Mouse (Mus musculus) forebrain, embryonic 10.5 days (tissue): ENCODE data around the gene Cdh26. TPM values are rescaled to one million over a fixed set of nuclear protein-coding genes. Genes with fewer than 3 reads are reported as not detected.
A peak's percentile ranks its signal among the peaks of the same experiment; 100 is the strongest.

Experiments
- DNase-seq: peaks from one replicate; pipeline ENCODE4 v3.0.0-alpha.2; 2017; ENCODE audit warnings: low spot score; ENCODE audit errors: extremely low spot score
- H3K27ac ChIP-seq: fragments of 300-500 bp; sonication (generic); 2 replicates; pipeline ENCODE4 v1.5.1; 2016; ENCODE audit warnings: mild to moderate bottlenecking
- H3K27me3 ChIP-seq: fragments of 300-500 bp; sonication (generic); 2 replicates; pipeline ENCODE4 v1.6.1; 2016; ENCODE audit warnings: mild to moderate bottlenecking; ENCODE audit not compliant: poor library complexity, severe bottlenecking
- H3K36me3 ChIP-seq: fragments of 300-500 bp; sonication (generic); replicated peaks from 2 replicates; pipeline ENCODE4 v1.6.1; 2016; ENCODE audit warnings: mild to moderate bottlenecking, moderate library complexity
- H3K4me1 ChIP-seq: fragments of 300-500 bp; sonication (generic); 2 replicates; pipeline ENCODE4 v1.6.1; 2016
- H3K4me3 ChIP-seq: fragments of 300-500 bp; sonication (generic); 2 replicates; pipeline ENCODE4 v1.5.1; 2016; ENCODE audit warnings: mild to moderate bottlenecking, moderate library complexity
- H3K9me3 ChIP-seq: fragments of 300-500 bp; sonication (generic); 2 replicates; pipeline ENCODE4 v1.6.1; 2016; ENCODE audit warnings: mild to moderate bottlenecking, moderate library complexity
- WGBS: fragments of 180-500 bp; shearing (Covaris S2); methylation state at CpG from one replicate; pipeline ENCODE4 v1.1.7; 2016; 5-methylcytosine and 5-hydroxymethylcytosine counted together
- polyA plus RNA-seq: library from polyadenylated mRNA; unstranded; fragments of >200 nt; fragmentation: Nextera tagmentation; extraction: Ambion mirVana; gene quantifications from 2 replicates; pipeline ENCODE4 v1.2.1, GENCODE M21; 2016

The Cdh26 gene
- polyA plus RNA-seq, 1 experiment from 2014 or later: 0.05 TPM

DNA sequence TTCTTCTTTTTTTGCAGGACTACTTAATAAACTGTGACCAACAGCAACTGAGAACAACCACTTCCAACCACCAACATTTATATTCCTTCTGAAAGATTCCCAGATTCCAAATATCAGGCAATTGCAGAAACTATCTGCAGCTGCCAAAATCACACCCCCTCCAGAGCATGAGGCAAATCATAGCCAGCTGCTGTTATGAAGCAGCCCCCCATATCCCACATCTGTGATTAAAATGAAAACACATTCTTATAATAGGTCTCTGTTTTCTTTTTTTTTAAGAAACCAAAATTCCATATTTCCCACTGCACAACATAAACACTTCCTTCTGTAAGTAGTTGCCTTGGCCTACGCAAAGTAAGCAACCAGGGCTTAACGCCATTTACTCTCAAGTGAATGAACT lies 65.5 kb downstream of the Cdh26 start:
- no peak for DNase-seq
- WGBS: 89% methylated on average over 2 of the region's 2 CpGs

DNA sequence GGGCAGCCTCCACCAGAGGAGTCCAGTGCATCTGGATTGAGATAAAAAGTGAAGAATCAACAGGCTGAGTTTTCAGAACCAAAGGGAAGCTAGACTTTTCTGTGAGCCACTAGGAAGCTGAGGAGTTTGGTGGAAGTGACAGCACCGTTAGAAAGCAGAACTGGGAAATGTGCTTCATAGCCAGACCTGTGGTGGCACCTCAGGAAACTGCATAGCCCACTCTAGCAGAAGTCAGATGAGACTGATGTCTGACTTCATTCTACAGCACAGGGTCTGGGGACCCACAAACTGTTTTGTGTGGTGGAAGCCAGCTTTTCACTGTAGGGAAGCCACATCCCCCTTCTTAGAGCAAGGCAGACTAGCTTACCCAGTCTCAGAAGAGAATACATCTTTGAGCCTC lies 67.6 kb downstream of the Cdh26 start:
- Histone ChIP-seq H3K9me3 (peaks cover 4% of the 10 kb centered on the region; the same call in 1 of the 2 replicates), H3K4me1 (peaks cover 14% of the 10 kb centered on the region), H3K27ac (no peak overlapping the region), H3K4me3 (no peak overlapping the region), H3K36me3 (no peaks in the 10 kb centered on the region), H3K27me3 (no peaks in the 10 kb centered on the region)
- DNase-seq: no peak
- WGBS: 83% methylated on average over 1 of the region's 1 CpGs

More for the DNA sequence above, 65.5 kb downstream of the Cdh26 start:
- Histone ChIP-seq H3K27me3 (no peaks in the 10 kb centered on the region), H3K4me1 (peaks cover 23% of the 10 kb centered on the region), H3K9me3 (peaks cover 4% of the 10 kb centered on the region; the same call in 1 of the 2 replicates), H3K4me3 (no peak overlapping the region), H3K36me3 (no peaks in the 10 kb centered on the region), H3K27ac (no peak overlapping the region)

DNA sequence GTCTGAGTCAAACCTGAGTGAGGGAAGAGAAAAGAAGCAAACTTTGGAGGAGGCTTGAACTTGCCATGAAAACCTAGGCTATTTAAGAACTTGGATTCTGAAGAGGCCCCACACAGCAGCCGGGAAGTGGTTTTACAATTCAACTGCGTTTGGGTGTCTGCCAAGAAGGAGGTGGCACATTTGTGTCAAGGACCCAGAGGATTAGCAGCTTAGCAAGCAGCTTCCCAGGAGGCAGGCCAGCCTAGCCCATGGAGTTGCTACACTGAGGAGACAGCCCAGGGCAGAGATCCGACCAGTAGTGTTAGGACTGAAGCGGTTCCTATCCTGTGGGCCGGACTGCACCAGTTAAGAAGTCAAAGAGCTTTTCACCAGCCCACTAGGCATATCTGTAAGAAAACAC lies 68.1 kb downstream of the Cdh26 start:
- no peak for DNase-seq
- Histone ChIP-seq H3K4me1 (peaks cover 14% of the 10 kb centered on the region), H3K36me3 (no peaks in the 10 kb centered on the region), H3K27me3 (no peaks in the 10 kb centered on the region), H3K27ac (no peak overlapping the region), H3K9me3 (peaks cover 4% of the 10 kb centered on the region; the same call in 1 of the 2 replicates), H3K4me3 (no peak overlapping the region)
- 79% methylated on average over 5 of the region's 5 CpGs for WGBS

- peaks cover 4% of the 10 kb centered on the region; the same call in 1 of the 2 replicates for H3K9me3 ChIP-seq
- no peaks in the 10 kb centered on the region for H3K36me3 ChIP-seq
- no peak overlapping the region for H3K27ac ChIP-seq
- H3K27me3 ChIP-seq: no peaks in the 10 kb centered on the region
- no peaks in the 10 kb centered on the region for H3K4me1 ChIP-seq
- H3K4me3 ChIP-seq: no peak overlapping the region
- no peak for DNase-seq
- WGBS: 87% methylated on average over 10 of the region's 10 CpGs
Measured at GRCm38 (mm10) chr2:178502469-178502868, 72.1 kb downstream of the Cdh26 start.

DNA sequence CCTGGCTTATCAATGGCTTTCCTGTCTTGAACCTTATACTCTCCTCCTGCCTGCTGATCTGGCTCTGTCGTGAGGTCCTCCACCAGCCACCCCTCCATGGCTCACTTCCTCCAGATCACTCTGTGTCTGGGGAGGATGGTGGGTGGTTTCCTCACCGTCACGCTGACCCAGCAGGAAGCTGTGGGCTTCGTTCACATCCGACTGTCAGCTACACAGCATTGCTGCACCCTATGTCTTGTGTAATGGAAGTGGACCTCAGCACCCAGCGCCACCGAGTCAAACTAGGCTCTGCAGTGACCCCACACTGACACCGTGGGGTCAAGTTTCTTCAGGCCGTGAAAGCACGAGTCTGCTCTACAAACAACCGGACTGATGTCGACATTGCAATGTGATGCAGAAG lies 75.7 kb downstream of the Cdh26 start:
- DNase-seq: no peak
- Histone ChIP-seq H3K9me3 (no peaks in the 10 kb centered on the region), H3K36me3 (no peaks in the 10 kb centered on the region), H3K27me3 (no peaks in the 10 kb centered on the region), H3K4me3 (no peak overlapping the region), H3K27ac (no peak overlapping the region), H3K4me1 (no peaks in the 10 kb centered on the region)
- WGBS: 79% methylated on average over 12 of the region's 12 CpGs

DNA sequence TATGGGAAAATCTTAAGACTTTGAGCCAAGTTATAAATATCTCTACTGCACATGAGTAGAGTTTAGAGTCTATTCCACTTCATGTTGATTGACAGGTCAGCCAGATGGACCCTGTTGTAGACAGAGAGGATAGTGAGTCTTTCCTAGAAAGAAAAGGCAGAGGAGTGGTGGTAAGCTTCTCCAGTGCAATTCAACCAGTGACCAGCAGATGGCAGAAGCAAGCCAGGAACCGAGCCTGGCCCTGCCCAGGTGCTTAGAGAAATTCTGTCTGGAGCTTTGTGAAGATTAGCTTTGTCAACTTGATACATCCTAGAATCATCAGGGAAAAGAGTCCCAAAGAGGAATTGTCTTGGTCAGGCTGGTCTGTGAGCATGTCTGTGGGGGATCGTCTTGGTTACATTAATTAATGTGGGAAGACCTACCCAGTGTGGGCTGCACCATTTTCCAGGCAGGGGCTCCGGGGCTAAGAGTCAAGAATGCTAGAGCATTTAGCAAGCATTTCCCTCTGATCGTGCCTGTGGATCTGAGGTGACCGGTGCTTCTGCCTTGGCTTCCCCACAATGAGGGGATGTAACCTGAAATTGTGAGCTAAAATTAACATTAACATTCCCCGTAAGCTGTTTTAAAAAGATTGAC lies 77.2 kb downstream of the Cdh26 start:
- WGBS: 52% methylated on average over 6 of the region's 6 CpGs
- Histone ChIP-seq H3K9me3 (no peaks in the 10 kb centered on the region), H3K27ac (no peak overlapping the region), H3K4me3 (no peak overlapping the region), H3K4me1 (no peaks in the 10 kb centered on the region), H3K36me3 (no peaks in the 10 kb centered on the region), H3K27me3 (no peaks in the 10 kb centered on the region)
- DNase-seq: peak; percentile 68

DNA sequence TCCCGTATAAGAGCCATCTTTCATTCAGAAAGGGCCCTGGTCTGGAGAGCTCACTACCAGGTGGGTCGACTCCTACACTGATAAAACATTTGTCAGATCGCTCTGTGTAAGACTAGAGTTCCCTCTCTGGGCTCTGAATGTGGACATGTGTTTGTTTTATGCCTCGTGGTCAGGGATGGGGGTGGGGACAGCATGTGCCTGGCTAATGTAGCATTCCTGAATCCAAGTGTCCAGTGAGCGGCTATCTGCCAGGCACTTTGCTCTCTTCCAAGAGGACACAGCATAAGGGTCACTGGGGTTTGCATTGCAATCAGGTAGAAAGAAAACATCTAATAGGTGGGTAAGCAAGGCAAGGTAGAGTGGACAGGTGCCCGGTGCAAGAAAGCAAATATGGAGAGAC lies 77.9 kb downstream of the Cdh26 start:
- Histone ChIP-seq H3K27me3 (no peaks in the 10 kb centered on the region), H3K27ac (no peak overlapping the region), H3K4me1 (peaks cover under 1% of the 10 kb centered on the region; the same call in 1 of the 2 replicates), H3K4me3 (no peak overlapping the region), H3K36me3 (no peaks in the 10 kb centered on the region), H3K9me3 (no peaks in the 10 kb centered on the region)
- WGBS: 83% methylated on average over 6 of the region's 6 CpGs
- DNase-seq: no peak

DNA sequence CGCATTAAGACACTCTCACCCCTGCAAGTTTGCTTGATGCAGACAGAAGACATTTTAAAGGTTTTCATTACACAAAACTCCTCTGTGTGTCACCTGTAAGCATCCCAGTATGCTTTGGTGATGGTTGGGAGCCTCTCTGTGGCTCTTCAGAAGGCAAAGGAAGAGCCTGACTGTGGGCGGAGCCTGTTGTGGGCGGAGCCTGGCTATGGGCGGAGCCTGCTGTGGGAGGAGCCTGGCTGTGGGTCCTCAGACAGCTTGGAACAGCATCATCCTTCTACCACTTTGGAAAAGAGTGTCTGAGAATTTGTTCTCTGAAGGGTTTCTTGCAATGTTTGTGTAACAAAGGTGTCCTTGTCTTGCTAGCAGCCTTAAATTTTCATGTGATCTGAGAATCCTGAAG lies 82.7 kb downstream of the Cdh26 start:
- no peaks in the 10 kb centered on the region for H3K27me3 ChIP-seq
- WGBS: 74% methylated on average over 4 of the region's 4 CpGs
- no peaks in the 10 kb centered on the region for H3K36me3 ChIP-seq
- DNase-seq: no peak
- H3K9me3 ChIP-seq: no peaks in the 10 kb centered on the region
- peaks cover 11% of the 10 kb centered on the region; the same call in 1 of the 2 replicates for H3K4me1 ChIP-seq
- H3K27ac ChIP-seq: no peak overlapping the region
- H3K4me3 ChIP-seq: no peak overlapping the region

GRCm38 (mm10) chr2:178513636-178514071 lies 83.3 kb downstream of the Cdh26 start:
- Histone ChIP-seq H3K4me3 (no peak overlapping the region), H3K4me1 (peaks cover 11% of the 10 kb centered on the region; the same call in 1 of the 2 replicates), H3K36me3 (no peaks in the 10 kb centered on the region), H3K27ac (0 out of 2 replicates have a peak overlapping the region, but pooled peaks have one; percentile 40), H3K27me3 (no peaks in the 10 kb centered on the region), H3K9me3 (no peaks in the 10 kb centered on the region)
- DNase-seq: no peak
- WGBS: 62% methylated on average over 16 of the region's 16 CpGs

GRCm38 (mm10) chr2:178516421-178516820 lies 86.1 kb downstream of the Cdh26 start:
- Histone ChIP-seq H3K36me3 (no peaks in the 10 kb centered on the region), H3K27me3 (no peaks in the 10 kb centered on the region), H3K4me3 (no peak overlapping the region), H3K9me3 (no peaks in the 10 kb centered on the region), H3K27ac (no peak overlapping the region), H3K4me1 (peaks cover 18% of the 10 kb centered on the region)
- 82% methylated on average over 5 of the region's 5 CpGs for WGBS
- no peak for DNase-seq

DNA sequence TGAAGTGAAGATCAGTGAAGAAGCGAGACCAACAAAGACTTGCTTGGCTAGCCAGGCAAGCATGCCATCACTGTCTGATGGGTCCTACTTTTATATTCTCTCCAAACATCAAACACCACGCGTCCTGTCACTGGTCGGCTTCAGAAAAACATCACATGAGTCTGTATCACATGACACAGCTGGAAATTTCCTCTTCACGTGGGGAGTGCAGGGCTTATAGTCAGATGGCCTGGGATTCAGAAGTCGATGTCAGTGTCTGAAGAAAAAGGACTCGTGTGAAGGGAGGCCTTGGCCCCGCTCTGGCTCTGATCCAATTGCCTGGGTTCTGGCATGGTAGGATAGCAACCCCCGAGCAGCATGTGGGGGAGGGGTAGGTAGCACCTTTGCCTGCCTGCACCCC lies 86.6 kb downstream of the Cdh26 start:
- Histone ChIP-seq H3K27ac (no peak overlapping the region), H3K9me3 (no peaks in the 10 kb centered on the region), H3K27me3 (no peaks in the 10 kb centered on the region), H3K4me3 (no peak overlapping the region), H3K36me3 (no peaks in the 10 kb centered on the region), H3K4me1 (peaks cover 18% of the 10 kb centered on the region)
- no peak for DNase-seq
- 88% methylated on average over 9 of the region's 9 CpGs for WGBS

DNA sequence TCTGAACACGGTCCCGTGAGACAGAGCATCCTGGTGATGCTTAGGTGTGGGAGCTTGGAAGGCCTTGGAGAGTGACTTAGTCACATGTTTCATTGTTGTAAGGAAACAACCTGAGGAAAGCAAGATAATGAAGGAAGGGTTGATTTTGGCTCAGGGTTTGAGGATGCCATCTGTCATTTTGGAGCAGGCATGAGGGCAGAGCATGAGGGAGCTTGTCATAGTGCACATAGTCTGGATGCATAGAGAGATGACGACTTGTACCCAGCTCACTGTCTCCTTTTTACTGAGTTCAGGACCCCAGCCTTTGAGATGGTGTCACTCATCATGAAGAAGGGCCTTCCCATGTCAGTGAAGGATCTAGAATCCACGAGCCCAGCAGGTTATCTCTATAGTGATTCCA lies 89.0 kb downstream of the Cdh26 start:
- no peak overlapping the region for H3K27ac ChIP-seq
- H3K36me3 ChIP-seq: no peaks in the 10 kb centered on the region
- H3K27me3 ChIP-seq: no peaks in the 10 kb centered on the region
- DNase-seq: no peak
- H3K9me3 ChIP-seq: no peaks in the 10 kb centered on the region
- H3K4me3 ChIP-seq: no peak overlapping the region
- H3K4me1 ChIP-seq: peaks cover 10% of the 10 kb centered on the region
- WGBS: 92% methylated on average over 4 of the region's 4 CpGs

DNA sequence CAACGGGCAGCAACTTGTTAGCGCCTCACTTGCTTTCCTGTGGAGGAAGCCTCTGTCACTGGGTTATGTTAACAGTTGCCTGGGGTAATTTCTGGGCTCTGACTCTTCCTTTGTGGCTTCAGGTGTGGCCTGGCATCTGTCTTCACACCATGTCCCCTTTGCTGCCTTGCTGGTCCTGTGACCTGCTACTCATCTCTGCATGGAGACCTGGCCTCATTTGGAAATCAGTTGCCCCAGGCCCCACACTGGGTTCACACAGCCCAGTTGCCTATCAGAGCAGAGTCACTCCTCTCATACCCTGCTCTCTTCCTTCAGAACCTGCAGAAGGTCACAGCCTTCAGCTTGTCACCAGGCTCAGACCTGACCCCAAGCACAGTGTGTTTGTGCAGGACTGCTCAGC lies 89.9 kb downstream of the Cdh26 start:
- H3K27ac ChIP-seq: no peak overlapping the region
- 77% methylated on average over 2 of the region's 2 CpGs for WGBS
- H3K9me3 ChIP-seq: no peaks in the 10 kb centered on the region
- H3K27me3 ChIP-seq: no peaks in the 10 kb centered on the region
- H3K4me3 ChIP-seq: no peak overlapping the region
- no peak for DNase-seq
- no peaks in the 10 kb centered on the region for H3K36me3 ChIP-seq
- H3K4me1 ChIP-seq: peaks cover 7% of the 10 kb centered on the region
